Mouse (Mus musculus) embryo, embryonic 10.5 days (tissue): Measurements from ENCODE around the gene Slc4a2.

Experiments
- DNase-seq: peaks from one replicate; pipeline ENCODE4 v3.0.0-alpha.2; 2015; ENCODE audit warnings: low spot score

Slc4a2 gene

DNA sequence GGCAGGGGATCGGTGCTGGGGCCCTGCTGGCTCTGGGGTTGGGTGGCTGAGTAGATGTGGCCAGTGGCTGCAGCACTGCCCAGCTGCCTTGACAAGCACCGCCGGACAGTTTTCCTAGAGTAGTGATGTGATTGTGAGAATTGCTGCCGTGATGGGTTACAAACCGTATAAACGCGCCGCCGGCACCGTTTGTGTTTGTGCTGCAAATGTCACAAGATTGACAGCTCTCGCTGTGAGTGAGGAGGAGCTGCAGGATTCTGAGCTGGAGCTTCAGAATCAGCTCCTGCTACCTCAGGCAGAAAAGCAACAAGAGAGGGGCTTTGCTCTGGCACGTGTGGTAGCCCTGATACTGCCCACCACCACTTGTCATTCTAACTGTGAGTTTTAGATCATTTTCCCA, 43.1 kb downstream of the Slc4a2 start:
- no peak for DNase-seq

- DNase-seq: peak; percentile 90
Measured at GRCm38 (mm10) chr5:24470600-24470999, 47.0 kb downstream of the Slc4a2 start.

DNA sequence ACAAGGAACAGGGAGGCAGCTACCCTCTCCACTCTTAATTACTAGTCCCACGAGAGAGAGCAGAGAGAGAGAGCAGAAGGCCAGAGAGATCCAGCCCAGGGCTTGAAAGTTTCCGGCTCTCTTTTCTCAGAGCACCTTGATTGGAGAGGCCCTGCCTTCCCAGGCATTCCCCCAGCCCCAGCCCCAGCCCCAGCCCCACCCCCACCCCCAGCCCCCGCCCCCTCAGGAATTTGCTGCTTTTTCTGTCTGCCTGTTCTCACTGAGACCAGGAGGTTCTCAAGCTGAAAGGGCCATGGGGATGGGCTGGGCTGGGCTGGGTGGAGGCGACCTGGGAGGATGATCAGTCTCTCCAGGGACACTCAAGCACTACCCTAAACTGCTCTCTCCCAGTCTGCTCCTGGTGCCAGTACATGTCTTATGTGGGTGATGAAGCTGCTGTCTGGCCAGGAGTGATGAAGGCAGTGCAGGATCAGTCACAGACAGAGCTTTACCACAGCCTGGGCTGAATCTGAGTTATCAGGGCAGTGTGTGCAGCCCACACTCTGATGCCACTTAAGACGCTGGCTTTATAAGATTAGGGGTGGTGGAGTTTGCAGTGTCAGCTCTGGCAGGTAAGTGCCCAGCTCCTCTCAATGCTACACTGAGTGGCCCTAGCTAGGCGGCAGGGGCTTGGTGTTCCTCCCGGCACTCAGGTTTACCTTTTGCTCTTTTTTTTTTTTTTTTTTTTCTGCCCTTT, 49.4 kb downstream of the Slc4a2 start:
- DNase-seq: no peak

DNA sequence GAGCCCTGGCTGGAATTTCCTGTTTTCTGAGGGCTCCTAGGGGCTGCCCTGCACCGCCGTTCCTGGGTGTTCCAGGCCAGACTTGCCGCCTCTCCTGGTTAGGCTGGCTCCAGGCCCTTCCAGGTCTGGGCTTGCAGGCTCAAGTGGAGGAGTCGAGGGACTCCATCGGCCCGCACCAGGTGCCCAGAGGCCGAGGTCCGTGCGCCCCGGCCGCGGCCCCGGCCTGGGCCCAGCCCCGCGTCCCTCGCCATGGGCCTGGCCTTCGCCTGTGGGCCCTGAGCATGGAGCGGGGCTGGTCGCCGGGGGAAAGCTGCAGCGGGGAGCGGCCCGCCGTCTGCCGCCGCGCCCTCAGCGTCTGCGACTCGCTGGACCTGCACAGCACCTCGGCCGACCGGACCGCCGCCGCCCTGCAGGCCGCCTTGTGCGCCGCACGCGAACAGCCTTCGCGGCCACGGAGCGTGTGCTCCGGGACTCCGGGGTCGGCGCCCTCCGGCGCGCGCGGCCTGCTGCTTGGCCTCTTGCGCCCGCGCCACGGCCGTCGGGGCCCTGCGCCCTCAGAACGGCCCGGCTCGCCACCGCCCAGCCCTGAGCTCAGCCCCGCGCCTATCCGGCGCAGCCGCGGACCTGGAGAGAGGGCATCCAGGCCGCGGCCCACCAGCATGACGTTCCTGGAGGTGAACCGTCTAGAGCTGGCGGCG, 50.5 kb downstream of the Slc4a2 start:
- DNase-seq: no peak

GRCm38 (mm10) chr5:24474723-24475261, 51.2 kb downstream of the Slc4a2 start:
- DNase-seq: no peak

GRCm38 (mm10) chr5:24475476-24476241, 52.0 kb downstream of the Slc4a2 start:
- DNase-seq: no peak

DNA sequence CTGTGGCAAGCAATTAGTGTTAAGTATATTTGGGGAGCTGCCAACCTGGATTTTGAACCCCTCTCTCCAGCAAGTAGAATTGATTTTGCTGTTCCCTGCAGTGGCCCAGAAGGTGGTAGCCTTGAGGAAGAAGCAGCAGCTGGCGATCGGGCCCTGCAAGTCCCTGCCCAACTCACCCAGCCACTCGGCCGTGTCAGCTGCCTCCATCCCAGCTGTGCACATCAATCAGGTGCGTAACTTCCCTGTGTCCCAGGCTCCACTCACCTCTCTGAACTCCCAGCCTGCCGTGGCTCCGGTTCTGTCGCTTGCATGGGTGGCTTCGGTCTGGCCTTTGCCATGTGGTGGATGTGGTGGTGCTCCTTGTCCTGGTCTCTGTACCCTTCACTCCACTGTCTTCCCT, 54.3 kb downstream of the Slc4a2 start:
- no peak for DNase-seq

DNA sequence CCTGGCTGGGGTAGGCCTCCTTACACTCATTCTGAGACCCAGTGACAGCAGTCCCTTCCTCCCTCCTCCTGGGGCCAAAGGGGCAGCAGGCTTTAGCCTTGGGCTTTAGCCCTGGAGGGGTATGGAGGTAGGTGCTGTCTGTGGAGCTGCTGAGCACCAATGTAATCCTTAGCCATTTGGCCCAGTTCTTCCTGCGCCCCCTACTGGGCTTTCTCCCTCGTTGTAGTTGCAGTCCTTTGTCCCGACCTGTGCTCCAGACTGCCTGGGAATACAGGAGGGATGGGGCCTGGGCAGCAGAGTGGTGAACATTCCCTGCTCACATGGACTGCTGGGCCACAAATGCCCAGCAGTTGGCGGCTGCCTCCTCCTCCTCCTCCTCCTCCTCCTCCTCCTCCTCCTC, 58.0 kb downstream of the Slc4a2 start:
- peak; percentile 89 for DNase-seq

GRCm38 (mm10) chr5:24482247-24483079, 58.8 kb downstream of the Slc4a2 start:
- peak; percentile 31 for DNase-seq

DNA sequence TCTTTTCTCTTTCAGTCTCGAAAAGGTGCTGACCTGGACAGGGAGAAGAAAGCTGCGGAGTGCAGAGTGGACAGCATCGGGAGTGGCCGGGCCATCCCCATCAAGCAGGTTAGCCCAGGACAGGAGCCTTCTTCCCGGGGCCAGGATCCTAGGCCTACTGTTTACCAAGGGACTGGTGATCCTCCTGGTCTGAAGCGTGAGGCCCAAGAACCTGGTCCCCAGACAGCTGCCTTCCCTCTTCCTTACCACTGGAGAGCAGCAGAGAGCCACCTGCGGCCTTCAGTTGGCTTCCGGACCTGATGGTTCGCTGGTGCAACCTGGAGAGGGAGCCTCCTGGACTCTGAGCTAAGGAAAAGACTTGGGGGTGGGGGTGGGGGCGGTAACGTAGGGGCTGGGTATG, 59.7 kb downstream of the Slc4a2 start:
- DNase-seq: peak; percentile 90

- DNase-seq: peak; percentile 43
Measured at GRCm38 (mm10) chr5:24484963-24485362, 61.3 kb downstream of the Slc4a2 start.

- peak; percentile 93 for DNase-seq
Measured at GRCm38 (mm10) chr5:24486097-24486496, 62.5 kb downstream of the Slc4a2 start.

GRCm38 (mm10) chr5:24486738-24487137, 63.1 kb downstream of the Slc4a2 start:
- DNase-seq: no peak

GRCm38 (mm10) chr5:24490413-24490920, 66.8 kb downstream of the Slc4a2 start:
- DNase-seq: no peak
